Mouse (Mus musculus) cerebellum, adult (tissue): ENCODE results near the gene Art5.

Source experiments
- ATAC-seq: cut with Nextera tagmentation; 2 replicates; pipeline ENCODE4 v1.9.2; 2017; ENCODE audit warnings: mild to moderate bottlenecking, moderate library complexity, mixed read lengths; ENCODE audit not compliant: insufficient number of reproducible peaks, low FRiP score, low TSS enrichment

Art5 gene

DNA sequence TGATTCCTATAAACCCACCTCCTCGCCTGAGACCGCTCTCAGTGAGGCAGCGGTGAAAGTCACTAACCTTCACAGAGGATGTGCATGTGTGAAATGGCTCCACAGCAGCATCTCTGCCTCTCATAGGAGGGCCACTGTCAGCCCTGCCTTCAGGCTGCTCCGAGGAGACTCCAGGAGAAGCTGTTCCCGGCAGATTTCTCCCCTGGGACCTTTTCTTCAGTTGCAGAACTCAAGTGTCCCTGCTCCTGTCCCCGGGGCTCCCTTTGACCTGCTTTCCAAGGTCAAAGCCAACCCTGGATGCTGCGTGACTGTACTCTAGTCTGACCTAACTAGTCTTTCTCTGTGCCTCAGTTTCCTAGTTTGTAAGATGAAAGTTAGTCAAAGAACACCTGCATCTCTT, at the start of gene Art5:
Gene Art5, minus strand, starts transcription at position 319 of the 400 bp plus-strand sequence.
- ATAC-seq: no peak

DNA sequence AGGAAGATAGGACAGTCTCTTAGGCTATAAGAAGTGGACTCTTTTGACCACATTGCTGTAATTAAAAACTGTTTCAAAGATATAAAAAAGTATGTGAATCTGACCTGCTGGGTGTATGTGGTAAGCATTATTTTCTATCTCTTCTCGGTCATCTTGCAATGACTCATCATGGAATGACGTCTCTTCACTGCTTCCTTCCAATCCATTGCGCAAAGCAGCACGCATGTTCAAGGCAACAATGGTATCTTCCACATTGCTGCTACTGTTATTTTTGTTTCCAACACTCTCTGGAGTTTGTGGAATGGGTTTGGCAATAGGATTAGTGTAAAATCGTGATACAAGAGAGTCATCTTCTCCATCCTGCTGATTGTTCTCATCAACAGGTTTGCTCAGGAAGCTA, 44.4 kb upstream of the Art5 start:
- ATAC-seq: no peak

DNA sequence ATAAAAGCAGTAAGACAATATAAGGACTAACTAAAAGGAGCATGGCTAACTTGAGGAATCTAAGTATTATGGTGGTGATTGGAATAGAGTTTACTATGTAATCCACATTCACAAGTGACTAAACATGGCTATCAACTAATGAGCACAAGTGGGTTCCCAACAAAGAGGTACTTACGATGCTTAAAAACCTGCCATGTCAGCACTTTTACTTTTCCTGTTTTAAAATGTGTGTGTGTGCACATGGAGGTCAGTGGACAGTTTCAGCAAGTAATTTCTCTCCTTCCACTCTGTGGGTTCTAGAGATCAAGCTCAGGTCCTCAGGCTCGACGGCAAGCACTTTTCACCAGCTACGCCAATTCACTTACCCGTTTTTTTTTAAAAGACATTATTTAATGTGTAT, 28.6 kb upstream of the Art5 start:
- ATAC-seq: no peak

DNA sequence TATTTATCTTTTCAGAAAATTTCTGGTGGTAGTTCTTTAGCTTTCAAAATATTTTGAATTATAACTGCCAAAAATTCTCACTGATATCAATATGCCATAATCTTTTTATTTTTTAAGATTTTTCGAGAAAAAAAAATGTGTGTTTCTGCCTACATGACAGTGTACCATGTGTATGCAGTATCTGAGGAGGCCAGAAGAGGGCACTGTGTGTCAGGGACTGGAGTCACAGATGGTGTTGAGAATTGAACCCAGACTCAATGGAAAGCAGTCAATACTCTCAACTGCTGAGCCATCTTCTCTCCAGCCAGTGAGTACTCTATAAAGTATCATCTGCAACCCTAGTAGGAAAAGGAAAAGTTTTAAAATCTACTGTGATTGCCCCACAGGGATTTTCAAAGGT, 28.2 kb upstream of the Art5 start:
- no peak for ATAC-seq

DNA sequence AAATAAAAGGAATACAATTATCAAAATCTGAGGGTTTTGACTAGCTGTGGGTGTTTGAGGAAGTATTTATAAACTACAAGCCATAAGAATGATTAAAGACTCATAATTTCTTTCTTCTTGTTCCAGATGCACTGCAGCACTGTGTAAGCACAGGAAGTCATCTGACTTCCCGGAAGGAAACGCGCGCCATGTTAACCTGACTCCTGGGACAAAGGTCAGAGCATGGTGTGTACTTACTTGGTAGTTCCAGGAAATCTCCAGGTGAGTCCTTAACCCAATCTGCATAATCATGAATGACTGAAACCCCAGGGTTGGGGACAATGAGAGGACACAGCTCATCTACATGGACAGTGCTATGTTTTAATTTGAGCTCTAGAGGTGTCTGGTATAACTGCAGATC, 23.1 kb upstream of the Art5 start:
- ATAC-seq: no peak

DNA sequence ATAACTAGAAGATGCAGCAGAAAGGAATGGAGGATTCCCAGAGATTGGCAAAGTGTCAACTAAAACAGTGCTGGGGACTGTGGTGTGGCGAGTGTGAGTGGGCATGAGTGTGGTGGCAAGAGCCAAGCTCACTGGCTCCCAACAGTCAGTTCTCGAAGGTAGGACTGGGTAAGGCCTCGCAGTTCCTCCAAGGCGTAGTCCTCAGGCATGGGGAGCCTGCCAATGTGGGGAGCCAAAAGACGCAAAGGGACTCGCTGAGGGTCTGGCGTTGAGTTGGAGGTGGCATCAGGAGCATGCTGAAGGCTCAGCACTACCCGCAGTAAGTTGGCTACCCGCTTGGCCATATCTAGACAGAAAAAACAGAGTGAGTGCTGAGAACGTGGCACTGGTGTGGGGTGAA, 11.0 kb upstream of the Art5 start:
- ATAC-seq: no peak

DNA sequence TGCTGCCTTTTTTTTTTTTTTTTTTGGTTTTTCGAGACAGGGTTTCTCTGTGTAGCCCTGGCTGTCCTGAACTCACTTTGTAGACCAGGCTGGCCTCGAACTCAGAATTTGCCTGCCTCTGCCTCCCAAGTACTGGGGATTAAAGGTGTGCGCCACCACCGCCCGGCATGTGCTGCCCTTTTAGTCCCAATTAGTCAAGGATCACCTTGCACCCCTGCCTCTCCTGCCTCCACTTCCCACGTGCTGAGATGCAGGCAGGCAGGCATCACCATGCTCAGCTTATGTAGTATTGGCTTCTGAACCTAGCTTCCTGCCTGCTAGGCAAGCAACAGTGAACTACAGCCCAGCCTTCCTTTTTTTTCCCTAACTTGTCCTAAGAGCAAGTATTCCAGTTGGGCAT, 8.1 kb upstream of the Art5 start:
- no peak for ATAC-seq

DNA sequence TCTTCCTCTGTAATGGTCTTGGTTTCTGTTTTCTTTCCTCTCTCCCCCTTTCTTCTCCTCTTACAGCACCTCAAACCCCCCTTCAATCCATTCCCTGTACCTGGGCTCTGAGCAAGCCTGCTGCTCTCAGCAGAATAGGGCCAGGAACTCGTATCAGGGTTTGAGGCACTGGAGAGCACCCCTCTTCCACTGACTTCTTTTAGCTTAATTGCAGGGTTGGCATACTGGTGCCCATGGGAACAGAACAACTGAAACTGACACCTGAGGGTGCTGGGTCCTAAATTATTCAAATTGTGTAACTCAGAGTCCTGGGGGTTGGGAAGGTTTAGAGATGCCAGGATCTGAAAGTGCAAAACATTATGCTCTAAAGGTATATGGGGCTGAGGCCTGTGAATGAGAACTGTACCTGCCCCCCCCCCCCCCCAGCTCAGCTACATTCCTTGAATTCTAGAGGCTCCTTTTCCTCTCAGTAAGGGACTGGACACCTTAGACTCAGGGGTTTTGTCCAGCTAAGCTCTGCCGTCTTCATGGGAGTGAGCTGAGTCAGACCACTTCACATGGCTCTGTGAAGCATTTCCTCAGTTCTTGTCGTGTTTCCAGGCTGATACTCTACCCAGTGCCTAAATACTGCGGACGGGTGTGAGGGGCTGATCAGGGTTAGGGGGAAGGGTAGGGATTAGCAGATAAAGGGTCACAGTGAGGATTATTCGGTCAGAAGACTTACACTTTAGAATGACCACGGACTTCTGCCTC, 7.5 kb upstream of the Art5 start, which contains the start of gene Chrna10:
Gene Chrna10, minus strand, starts transcription at position 250 of the 753 bp plus-strand sequence.
- ATAC-seq: no peak

DNA sequence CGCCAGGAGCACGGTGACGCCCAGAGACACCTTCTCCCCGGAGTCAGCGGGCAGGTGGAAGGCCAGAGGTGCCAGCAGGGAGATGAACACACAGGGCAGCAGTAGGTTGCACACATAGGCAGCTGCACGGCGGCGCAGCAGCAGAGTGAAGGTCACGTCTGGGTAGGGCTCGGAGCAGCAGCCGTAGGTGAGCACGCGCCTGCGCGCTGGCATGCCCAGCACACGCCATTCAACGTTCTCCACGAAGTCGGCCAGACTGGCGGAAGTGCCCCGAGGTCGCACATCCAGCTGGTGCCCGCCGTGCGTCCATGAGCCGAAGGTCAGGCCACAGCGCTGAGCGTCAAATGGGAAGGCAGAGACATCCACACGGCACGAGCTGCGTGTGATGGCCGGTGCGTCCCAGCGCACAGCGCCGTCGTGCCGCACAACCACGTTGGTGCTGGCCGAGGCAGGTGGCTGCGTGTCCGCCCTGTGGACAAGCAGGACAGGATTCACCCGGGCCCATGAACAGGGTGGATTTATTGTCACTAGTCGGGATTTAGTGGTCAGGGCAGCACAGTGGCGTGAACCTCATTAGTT, 4.0 kb upstream of the Art5 start:
- no peak for ATAC-seq

DNA sequence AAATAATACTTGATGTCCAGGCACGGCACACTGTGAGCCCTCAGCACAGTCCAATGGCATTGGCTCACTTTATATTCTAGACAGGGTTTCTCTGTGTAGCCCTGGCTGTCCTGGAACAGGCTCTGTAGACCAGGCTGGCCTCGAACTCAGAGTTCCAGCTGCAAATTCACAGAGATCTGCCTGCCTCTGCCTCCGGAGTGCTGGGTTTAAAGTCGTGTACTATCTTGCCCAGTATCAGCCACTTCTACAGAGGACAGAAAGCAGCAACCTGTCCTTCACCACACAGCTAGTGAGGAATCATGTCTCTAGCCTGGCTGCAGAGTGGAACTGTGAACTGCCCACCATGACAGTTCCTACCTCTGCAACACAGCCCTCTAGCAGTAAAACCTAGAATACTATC, 457 bp upstream of the Art5 start:
- ATAC-seq: no peak

DNA sequence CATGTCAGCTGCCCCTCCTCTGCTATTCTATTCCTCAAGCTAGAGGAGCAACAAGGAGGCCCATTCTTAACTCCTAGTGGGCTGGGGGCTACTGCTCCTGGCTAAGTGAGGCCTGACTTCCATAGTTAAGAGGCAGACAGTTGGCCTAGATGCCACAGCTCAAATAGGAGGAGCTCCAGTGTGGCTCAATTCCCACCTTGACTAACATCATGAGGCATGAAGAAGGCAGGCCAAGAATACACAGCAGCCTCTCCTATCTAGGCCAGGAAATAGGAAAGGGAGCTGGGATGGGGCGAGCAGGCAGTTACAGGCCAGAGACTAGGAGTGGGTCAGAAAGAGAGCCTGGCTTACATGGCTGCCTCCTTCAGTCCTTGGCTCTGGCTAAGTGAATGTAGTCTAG, 1.1 kb downstream of the Art5 start:
- no peak for ATAC-seq

DNA sequence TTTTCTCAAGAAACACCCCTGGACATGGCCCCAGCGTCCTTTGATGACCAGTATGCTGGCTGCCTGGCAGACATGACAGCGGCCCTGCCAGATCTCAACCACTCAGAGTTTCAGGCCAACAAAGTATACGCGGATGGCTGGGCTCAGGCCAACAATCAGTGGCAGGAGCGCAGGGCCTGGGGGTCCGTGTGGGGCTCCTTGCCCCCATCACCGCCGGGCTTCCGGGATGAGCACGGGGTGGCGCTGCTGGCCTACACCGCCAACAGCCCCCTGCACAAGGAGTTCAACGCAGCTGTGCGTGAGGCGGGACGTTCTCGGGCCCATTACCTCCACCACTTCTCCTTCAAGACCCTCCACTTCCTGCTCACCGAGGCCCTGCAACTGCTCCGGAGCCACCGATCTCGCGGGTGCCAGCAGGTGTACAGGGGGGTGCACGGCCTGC, 2.6 kb downstream of the Art5 start:
- no peak for ATAC-seq

DNA sequence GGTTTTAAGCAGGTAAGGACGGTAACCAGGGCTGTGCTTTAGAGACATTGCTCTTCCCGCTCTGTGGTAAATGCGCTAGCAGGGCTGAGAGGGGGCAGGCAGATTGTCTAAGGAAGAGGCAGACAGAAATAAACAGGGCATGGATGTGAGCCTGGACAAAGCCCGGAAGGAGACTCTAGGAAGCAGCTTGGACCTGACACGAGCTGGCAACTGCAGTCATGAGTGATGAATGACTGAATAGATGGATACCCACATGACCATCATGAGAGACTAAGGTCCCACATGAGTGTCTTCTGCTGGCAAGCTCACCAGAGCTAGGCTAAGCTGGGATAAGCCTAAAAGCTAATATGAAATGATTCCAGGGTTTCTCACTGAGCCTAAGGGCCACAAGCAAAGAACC, 5.2 kb downstream of the Art5 start:
- no peak for ATAC-seq

DNA sequence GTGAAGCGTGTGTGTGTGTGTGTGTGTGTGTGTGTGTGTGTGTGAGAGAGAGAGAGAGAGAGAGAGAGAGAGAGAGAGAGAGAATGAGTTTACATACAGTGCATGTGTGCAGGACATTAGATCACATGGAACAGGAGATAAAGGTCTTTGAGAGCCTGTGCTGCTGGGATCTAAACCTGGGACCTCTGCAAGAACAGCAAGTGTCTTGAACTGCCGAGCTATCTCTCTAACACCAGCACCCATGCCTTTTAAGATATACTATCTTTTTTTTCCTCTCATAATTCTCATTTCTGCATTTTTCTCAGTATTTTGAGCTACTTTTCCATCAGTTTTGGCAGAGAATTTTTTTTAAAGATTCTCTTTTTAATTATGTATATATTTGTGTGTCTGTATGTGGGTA, 5.7 kb downstream of the Art5 start:
- no peak for ATAC-seq

DNA sequence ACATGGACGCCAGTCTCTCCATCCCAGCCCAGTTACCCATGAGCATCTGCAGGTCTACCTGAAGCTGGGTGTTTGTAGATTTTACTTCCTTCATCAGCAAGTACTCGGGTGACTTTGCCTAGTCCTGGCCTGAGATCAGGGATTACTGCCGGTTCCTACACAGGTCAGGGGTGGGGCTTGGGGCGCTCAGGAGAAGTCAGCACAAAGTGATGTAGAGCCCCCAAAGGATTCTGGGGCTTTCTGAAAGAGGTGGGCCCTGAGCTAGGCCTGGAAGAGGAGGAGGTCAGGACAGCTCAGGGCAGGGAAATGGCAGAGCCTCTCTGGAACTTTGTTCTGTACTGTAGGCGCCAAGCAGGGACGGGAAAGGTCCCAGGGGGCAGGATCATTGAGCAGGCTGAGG, 6.6 kb downstream of the Art5 start:
- ATAC-seq: no peak

DNA sequence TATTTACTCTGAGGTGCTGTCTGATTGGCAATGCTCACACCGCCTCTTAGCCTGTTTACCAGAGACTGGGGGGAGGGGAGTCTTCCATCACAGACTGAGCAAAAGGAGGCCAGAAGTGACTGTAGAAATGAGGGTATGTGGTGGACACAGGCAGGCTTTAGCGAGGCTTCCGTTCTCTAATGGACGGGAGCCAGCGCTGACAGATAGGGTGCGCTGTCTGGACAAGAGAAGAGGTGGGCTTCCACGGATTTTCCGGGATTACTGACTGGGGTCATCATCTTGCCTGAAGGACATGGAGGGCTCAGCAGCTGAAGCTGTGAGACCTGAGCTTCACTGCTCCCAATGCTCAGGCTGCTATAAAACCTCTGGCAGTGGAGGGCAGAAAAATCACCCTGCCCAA, 7.0 kb downstream of the Art5 start:
- no peak for ATAC-seq

DNA sequence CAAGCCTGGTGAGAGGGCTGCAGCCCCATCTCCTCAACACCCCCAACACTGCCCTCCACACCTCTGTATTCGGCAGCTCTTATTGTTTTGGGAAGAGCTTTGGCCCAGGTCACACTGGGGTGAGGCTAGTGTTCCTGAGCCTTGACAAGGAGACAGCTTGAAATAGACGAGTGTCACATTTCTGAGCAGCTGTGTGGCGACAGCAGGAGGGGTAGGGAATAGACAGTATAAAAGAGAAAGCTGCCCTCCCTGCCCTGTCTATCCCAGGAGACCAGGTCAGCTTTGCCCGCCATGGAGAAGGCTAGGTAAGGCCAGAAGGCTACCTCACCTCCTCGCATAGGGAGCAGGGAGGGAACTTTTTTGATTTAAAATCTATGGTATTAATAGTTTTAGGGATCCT, 7.8 kb downstream of the Art5 start, which contains the start of gene Art1:
Gene Art1, plus strand, starts transcription at position 257 of the 400 bp plus-strand sequence.
- ATAC-seq: no peak

DNA sequence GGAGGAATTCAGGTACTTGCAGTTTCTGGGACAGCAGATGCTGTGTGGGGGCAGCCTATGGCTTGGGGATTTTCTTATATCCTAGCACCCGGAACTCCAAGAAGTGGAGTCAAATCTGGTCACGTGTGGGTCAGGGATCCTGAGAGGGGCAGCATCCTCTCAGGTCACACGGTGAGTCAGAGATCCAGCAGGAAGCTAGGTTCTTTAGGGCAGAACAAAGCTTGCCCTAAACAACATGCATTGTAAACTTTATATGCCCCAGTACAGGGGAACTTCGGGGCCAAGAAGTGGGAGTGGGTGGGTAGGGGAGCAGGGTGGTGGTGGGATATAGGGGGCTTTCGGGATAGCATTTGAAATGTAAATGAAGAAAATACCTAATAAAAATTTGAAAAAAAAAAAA, 8.4 kb downstream of the Art5 start:
- ATAC-seq: no peak

DNA sequence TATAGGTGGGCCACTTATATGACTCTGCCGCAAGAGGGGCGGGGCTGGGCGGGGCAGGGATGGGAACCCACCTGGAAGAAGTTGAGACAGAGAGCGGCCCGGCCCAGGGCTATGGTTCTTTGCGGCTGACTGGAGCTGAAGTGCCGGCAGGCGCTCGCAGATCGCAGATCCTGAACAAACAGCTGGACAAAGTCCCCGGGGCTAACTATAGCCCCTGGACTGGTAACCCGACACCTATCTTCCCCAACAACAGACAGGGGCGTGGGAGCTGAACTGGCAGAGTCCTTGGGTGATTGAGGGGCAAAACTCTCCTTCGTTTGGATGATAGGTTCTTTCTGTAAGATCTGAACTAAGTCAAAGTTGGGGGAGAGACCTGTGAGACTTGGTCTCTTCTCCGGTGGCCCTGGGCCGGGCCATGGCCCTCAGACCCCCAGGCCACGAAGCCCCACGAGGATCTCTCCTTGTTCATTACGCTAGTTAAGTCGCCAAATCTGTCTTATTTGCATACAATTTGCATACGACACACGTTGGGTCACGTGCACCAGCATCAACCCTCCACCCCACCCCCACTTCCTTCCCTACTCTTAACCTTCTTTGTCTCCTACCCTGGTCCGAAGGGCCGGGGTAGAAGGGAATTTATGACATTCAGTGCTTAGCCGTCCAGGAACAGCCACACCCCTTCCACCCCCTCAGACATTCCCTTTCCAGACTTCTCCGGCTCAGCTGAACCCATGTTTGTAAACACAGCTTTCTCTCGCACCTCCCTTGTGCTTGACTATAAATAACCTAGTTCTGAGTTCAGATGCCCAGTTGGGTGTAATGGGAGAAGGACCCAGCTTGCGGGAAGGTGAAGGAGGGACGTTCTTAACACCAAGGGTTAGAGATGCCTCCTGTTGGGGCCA, 9.3 kb downstream of the Art5 start:
- no peak for ATAC-seq

DNA sequence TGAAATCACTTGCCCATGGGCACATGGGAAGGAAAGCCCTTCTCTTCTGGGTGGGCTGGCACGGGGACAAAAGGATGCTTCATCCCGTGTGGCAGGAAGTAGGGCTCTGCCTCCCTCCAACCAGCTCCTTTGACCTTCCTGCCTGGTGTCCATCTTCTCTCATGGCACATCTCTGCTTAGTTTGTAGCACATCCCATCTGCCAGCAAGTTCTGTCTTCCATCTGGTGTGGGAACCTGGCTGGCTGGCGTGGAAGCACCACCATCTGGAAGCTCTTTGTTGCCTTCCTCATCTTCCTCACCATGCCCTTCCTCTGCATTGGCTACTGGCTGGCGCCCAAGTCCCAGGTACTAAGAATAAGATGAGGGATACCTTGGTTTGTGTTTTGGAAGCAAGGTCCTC, 22.0 kb downstream of the Art5 start:
- no peak for ATAC-seq

DNA sequence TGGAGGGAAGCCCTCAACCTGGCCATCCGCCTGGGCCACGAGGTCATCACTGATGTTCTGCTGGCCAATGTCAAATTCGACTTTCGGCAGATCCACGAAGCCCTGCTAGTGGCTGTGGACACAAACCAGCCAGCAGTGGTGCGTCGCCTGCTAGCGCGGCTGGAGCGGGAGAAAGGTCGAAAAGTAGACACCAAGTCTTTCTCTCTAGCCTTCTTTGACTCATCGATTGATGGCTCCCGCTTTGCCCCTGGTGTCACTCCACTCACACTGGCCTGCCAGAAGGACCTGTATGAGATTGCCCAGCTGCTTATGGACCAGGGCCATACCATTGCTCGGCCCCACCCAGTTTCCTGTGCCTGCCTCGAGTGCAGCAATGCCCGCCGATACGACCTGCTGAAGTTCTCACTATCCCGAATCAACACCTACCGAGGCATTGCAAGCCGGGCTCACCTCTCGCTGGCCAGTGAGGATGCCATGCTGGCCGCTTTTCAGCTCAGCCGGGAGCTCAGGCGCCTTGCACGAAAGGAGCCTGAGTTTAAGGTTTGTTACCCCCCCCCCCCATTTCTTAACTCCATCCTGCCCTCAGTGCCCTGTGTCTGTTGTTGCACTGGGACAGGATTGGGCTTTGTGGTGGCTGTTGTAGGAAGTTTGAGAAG, 25.1 kb downstream of the Art5 start:
- ATAC-seq: no peak
